In genomic region chr1:93794526-93794925, GRCm38 (mm10) we compare ENCODE assay signal across 20 mouse cellular contexts. TPM values are rescaled to one million over a fixed set of nuclear protein-coding genes. Genes with fewer than 3 reads are reported as not detected.
DNase-seq lines count a peak whose midpoint lies in the region; ATAC-seq lines count a peak whose summit lies in the region.
"Had no signal": no experiment of that assay in that cellular context is flagged by ENCODE, and none has a peak within 500 bp of the region (broad histone marks: within the 10 kb centered on the region; RNA-seq: fewer than 3 reads in every experiment).

No protein-coding gene starts in this region.

- H3K9me3 ChIP-seq in hindbrain, embryonic 16.5 days (ENCODE audit: control insufficient read depth, low read length) = no peaks in the 10 kb centered on the region
- 0 out of 2 replicates have a peak, but pooled peaks cover 2% of the 10 kb centered on the region for H3K9me3 ChIP-seq in kidney, embryonic 16.5 days (ENCODE audit: low read length)
- H3K9me3 ChIP-seq: embryonic facial prominence, embryonic 12.5 days; forebrain, embryonic 13.5 days; forebrain, embryonic 15.5 days had no signal

- WGBS in hindbrain, embryonic 16.5 days = 95% methylated on average over 8 of the region's 8 CpGs
- 95% methylated on average over 8 of the region's 8 CpGs for WGBS in kidney, embryonic 16.5 days

- H3K4me2 ChIP-seq in hindbrain, embryonic 16.5 days (ENCODE audit: low read length) = no peak overlapping the region
- H3K4me2 ChIP-seq in kidney, embryonic 16.5 days (replicated peaks; ENCODE audit: low read depth, low read length) = no peak overlapping the region
- H3K4me2 ChIP-seq: embryonic facial prominence, embryonic 12.5 days; forebrain, embryonic 13.5 days; forebrain, embryonic 15.5 days had no signal

- peak; percentile 48 for DNase-seq in adrenal gland, adult 2 months
- no peak for DNase-seq in adrenal gland, postnatal 10 days
- peak; percentile 47 for DNase-seq in ovary, adult 18-20 months (ENCODE audit: low spot score)
- no peak for DNase-seq in ovary, postnatal 10 days (ENCODE audit: low spot score)
- peak; percentile 60 for DNase-seq in 416B (ENCODE audit: low read depth)
- DNase-seq: adrenal gland, postnatal 25 days; cerebellum, adult 11-12 months; cerebellum, adult 2 months; cerebellum, adult 9-10 months; cerebellum, postnatal 10 days; cerebellum, postnatal 25 days; forebrain, postnatal 0 days had no signal

- no peaks in the 10 kb centered on the region for H3K27me3 ChIP-seq in hindbrain, embryonic 16.5 days (replicated peaks; ENCODE audit: control insufficient read depth, insufficient read depth, low read length)
- H3K27me3 ChIP-seq in kidney, embryonic 16.5 days (ENCODE audit: insufficient read depth, low read length) = no peaks in the 10 kb centered on the region
- H3K27me3 ChIP-seq: embryonic facial prominence, embryonic 12.5 days; forebrain, embryonic 13.5 days; forebrain, embryonic 15.5 days; Patski had no signal

- no peaks in the 10 kb centered on the region for H3K4me1 ChIP-seq in hindbrain, embryonic 16.5 days (ENCODE audit: control insufficient read depth, insufficient read depth, low read depth, low read length)
- H3K4me1 ChIP-seq in kidney, embryonic 16.5 days (ENCODE audit: insufficient read depth, low read length) = 0 out of 2 replicates have a peak, but pooled peaks cover 3% of the 10 kb centered on the region
- H3K4me1 ChIP-seq: embryonic facial prominence, embryonic 12.5 days; forebrain, embryonic 15.5 days had no signal

- ATAC-seq in hindbrain, embryonic 16.5 days = no peak
- no peak for ATAC-seq in kidney, embryonic 16.5 days (ENCODE audit: low FRiP score, low TSS enrichment)
- ATAC-seq: activated CD4-positive, CD25-positive, alpha-beta regulatory T cell, adult 4 months; forebrain, embryonic 13.5 days; forebrain, embryonic 15.5 days; forebrain, postnatal 0 days; Patski had no signal

- H3K36me3 ChIP-seq in hindbrain, embryonic 16.5 days (ENCODE audit: control insufficient read depth, insufficient read depth, low read length) = peaks cover 28% of the 10 kb centered on the region
- peaks cover 70% of the 10 kb centered on the region for H3K36me3 ChIP-seq in kidney, embryonic 16.5 days (ENCODE audit: insufficient read depth, low read length)

- H3K4me3 ChIP-seq in hindbrain, embryonic 16.5 days (ENCODE audit: low read length) = no peak overlapping the region
- H3K4me3 ChIP-seq in kidney, embryonic 16.5 days (ENCODE audit: low read length) = no peak overlapping the region
- H3K4me3 ChIP-seq: embryonic facial prominence, embryonic 10.5 days; embryonic facial prominence, embryonic 12.5 days; forebrain, embryonic 13.5 days; forebrain, embryonic 15.5 days had no signal

- H3K27ac ChIP-seq in hindbrain, embryonic 16.5 days (ENCODE audit: low read depth, low read length) = no peak overlapping the region
- no peak overlapping the region for H3K27ac ChIP-seq in kidney, embryonic 16.5 days (ENCODE audit: low read length)
- H3K27ac ChIP-seq: embryonic facial prominence, embryonic 10.5 days; embryonic facial prominence, embryonic 12.5 days; forebrain, embryonic 13.5 days; forebrain, embryonic 15.5 days had no signal

- no peak overlapping the region for H3K9ac ChIP-seq in hindbrain, embryonic 16.5 days (ENCODE audit: low read depth, low read length)
- no peak overlapping the region for H3K9ac ChIP-seq in kidney, embryonic 16.5 days (replicated peaks; ENCODE audit: low read length)
- H3K9ac ChIP-seq: embryonic facial prominence, embryonic 12.5 days; forebrain, embryonic 13.5 days; forebrain, embryonic 15.5 days; forebrain, postnatal 0 days had no signal

RNA-seq across cellular contexts. Expression of gene Dtymk, which starts 7.2 kb away (rescaled TPM):
- total RNA-seq in adrenal gland, adult 2 months (2021) = 10 to 100 TPM; 50.6 to 66.3 TPM
- 43.2 and 44.5 TPM in 2 replicates for polyA plus RNA-seq in adrenal gland, adult 2 months (2012; rRNA removed)
- total RNA-seq in adrenal gland, postnatal 10 days (2021) = 10 to 100 TPM; 72.3 to 76.9 TPM
- polyA plus RNA-seq in hindbrain, embryonic 16.5 days (2015; fragmentation: Nextera tagmentation; extraction: Ambion mirVana) = 134 and 147 TPM in 2 replicates
- polyA plus RNA-seq in kidney, embryonic 16.5 days (2015; fragmentation: Nextera tagmentation; extraction: Ambion mirVana) = 233 and 259 TPM in 2 replicates

RNA-seq across cellular contexts. Expression of gene Ing5, which starts 9.2 kb away (rescaled TPM):
- total RNA-seq in adrenal gland, adult 2 months (2021) = 10 to 100 TPM; 14.8 to 19.1 TPM
- polyA plus RNA-seq in adrenal gland, adult 2 months (2012; rRNA removed) = 4.3 and 4.6 TPM in 2 replicates
- 10 to 100 TPM; 15.2 to 17.9 TPM for total RNA-seq in adrenal gland, postnatal 10 days (2021)
- polyA plus RNA-seq in hindbrain, embryonic 16.5 days (2015; fragmentation: Nextera tagmentation; extraction: Ambion mirVana) = 9.1 and 9.4 TPM in 2 replicates
- polyA plus RNA-seq in kidney, embryonic 16.5 days (2015; fragmentation: Nextera tagmentation; extraction: Ambion mirVana) = 20.6 TPM in 2 replicates

RNA-seq across cellular contexts. Expression of gene D2hgdh, which starts 30.2 kb away (rescaled TPM):
- total RNA-seq in adrenal gland, adult 2 months (2021) = 10 to 100 TPM; 45.2 to 57.5 TPM
- polyA plus RNA-seq in adrenal gland, adult 2 months (2012; rRNA removed) = 28.8 and 29.6 TPM in 2 replicates
- total RNA-seq in adrenal gland, postnatal 10 days (2021) = 10 to 100 TPM; 33.5 to 48.8 TPM
- 14.6 and 17.3 TPM in 2 replicates for polyA plus RNA-seq in hindbrain, embryonic 16.5 days (2015; fragmentation: Nextera tagmentation; extraction: Ambion mirVana)
- 19.2 and 22.3 TPM in 2 replicates for polyA plus RNA-seq in kidney, embryonic 16.5 days (2015; fragmentation: Nextera tagmentation; extraction: Ambion mirVana)

RNA-seq across cellular contexts. Expression of gene Thap4, which starts 39.9 kb away (rescaled TPM):
- total RNA-seq in adrenal gland, adult 2 months (2021) = 10 to 100 TPM; 49.2 to 52.0 TPM
- polyA plus RNA-seq in adrenal gland, adult 2 months (2012; rRNA removed) = 44.0 and 45.1 TPM in 2 replicates
- total RNA-seq in adrenal gland, postnatal 10 days (2021) = 10 to 100 TPM; 46.0 to 51.7 TPM
- 51.3 and 52.6 TPM in 2 replicates for polyA plus RNA-seq in hindbrain, embryonic 16.5 days (2015; fragmentation: Nextera tagmentation; extraction: Ambion mirVana)
- 74.5 and 75.3 TPM in 2 replicates for polyA plus RNA-seq in kidney, embryonic 16.5 days (2015; fragmentation: Nextera tagmentation; extraction: Ambion mirVana)

RNA-seq across cellular contexts. Expression of gene Atg4b, which starts 43.2 kb away (rescaled TPM):
- total RNA-seq in adrenal gland, adult 2 months (2021) = 10 to 100 TPM; 73.5 to 87.9 TPM
- polyA plus RNA-seq in adrenal gland, adult 2 months (2012; rRNA removed) = 43.7 and 50.8 TPM in 2 replicates
- 10 to 100 TPM; 62.2 to 75.5 TPM for total RNA-seq in adrenal gland, postnatal 10 days (2021)
- 85.6 and 92.1 TPM in 2 replicates for polyA plus RNA-seq in hindbrain, embryonic 16.5 days (2015; fragmentation: Nextera tagmentation; extraction: Ambion mirVana)
- 85.3 and 95.0 TPM in 2 replicates for polyA plus RNA-seq in kidney, embryonic 16.5 days (2015; fragmentation: Nextera tagmentation; extraction: Ambion mirVana)

Comparison
In these comparisons a context has a peak if more than half of its experiments do, and no peak if none do; other contexts are left out.
1. DNase-seq: peak in adrenal gland, adult 2 months (single experiment), ovary, adult 18-20 months (single experiment) and 416B (single experiment); none in adrenal gland, postnatal 10 days (single experiment) and ovary, postnatal 10 days (single experiment).